Mouse (Mus musculus): ENCODE measurements at regions not wholly inside any gene's neighbourhood (a gene's known extent, or its start where the extent isn't known, plus 50 kb on each side); places are given as distances from the start of the nearest gene placed in this dataset.

DNA sequence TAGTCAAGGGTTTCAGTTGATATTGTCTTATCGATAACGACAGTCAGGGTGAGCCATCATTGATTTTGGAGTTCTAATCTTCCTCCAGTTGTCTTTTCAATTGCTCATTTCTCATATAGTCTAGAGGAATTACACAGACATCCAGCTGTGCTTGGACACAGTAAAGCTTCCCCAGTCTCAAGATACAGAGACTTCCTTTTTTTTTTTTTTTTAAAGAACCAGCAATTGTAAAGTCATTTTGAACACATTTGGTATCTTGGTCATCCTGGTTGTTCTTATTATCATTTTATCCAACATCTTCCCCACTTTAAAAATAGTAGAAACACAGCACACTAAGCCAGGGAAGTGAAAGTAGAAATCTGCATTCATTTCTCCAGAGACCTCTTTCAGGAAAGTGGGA, 51.4 kb upstream of the Rgmb start:
- no peaks in the 10 kb centered on the region for H3K79me2 ChIP-seq (replicated peaks; ENCODE audit: control insufficient read depth, insufficient read depth, low read length)
- no peaks in the 10 kb centered on the region for H3K36me3 ChIP-seq (ENCODE audit: control insufficient read depth, insufficient read depth, low read length)
- H3K9ac ChIP-seq (ENCODE audit: low read depth, low read length) = no peak overlapping the region
- DNase-seq = no peak
- H3K4me3 ChIP-seq = no peak overlapping the region
- no peaks in the 10 kb centered on the region for H3K27me3 ChIP-seq (ENCODE audit: control insufficient read depth, insufficient read depth, low read length)
- H3K4me1 ChIP-seq (ENCODE audit: control insufficient read depth, insufficient read depth, low read length) = no peaks in the 10 kb centered on the region
- no peak overlapping the region for H3K27ac ChIP-seq
- intact Hi-C loops (cut with DNase I) = no loop called here
- TF ChIP-seq POLR2A (IDR thresholded peaks at IDR 0.05; ENCODE audit: insufficient read depth, low read depth, low read length) = no peak
- TF ChIP-seq EP300 (IDR thresholded peaks at IDR 0.05; ENCODE audit: insufficient read depth, low read depth, low read length) = no peak
- no peak for TF ChIP-seq CTCF (IDR thresholded peaks at IDR 0.05)
- WGBS = 74% methylated on average over 2 of the region's 2 CpGs

Measured in heart, adult 2 months (tissue).